Mouse (Mus musculus) stomach, adult 2 months (tissue): ENCODE data around the gene Tasp1. TPM values are rescaled to one million over a fixed set of nuclear protein-coding genes. Genes with fewer than 3 reads are reported as not detected.

Experiments used
- polyA plus RNA-seq: library from polyadenylated mRNA; depleted of rRNA; stranded (reverse); fragments of >200 nt; gene quantifications from 2 replicates; pipeline ENCODE4 v1.2.3, GENCODE M21; 2012; rRNA removed

The Tasp1 gene
- polyA plus RNA-seq, result 1.6 and 2.0 TPM in 2 replicates

DNA sequence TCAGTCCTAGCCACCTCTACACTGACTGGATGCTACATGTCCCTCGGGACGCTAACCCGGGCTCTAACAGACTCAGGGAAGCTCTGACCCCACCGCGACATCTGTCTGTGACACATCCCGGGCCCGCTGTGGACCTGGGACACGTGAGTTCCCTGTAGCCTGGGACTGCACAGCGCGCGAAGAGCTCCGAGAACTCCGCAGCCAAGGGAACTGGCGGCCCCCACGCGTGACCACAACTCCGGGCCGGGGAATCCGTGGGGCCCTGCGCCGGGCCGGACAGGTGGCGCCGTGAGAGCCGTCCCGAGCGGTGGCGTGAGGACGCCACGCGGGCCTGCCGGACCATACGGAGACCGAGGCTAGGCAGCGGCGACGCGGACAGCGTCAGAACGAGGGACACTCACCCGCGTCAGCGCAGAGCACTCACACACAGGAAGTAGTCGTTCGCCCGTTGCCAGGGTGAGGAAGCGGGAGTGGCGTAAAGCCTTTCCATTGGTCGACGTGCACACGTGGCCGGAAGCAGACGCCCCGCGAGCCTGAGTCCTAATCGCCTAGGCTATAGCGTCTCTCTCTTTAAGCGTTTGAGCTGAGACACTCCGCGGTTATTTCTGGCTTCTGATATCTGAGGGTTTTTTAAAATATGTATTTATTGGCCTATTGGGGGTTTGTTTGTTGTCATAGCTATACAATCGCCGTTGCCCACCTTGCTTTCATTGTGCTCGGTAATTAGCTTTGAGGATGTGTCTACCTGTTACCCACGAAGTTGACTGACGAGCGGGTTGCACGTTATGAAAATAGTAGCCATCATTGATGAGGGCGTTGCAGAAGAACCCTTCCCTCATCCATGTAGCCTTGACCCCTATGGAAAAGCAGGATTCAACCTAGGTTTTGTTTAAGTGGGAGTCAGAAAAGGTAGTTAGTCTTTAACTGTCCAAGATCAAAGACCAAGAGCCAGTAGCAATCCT, at the start of gene Tasp1:
TSS of gene Tasp1 (minus strand) at position 453 of the 962 bp plus-strand sequence.

Other genes starting within 250 kb of the Tasp1 start
- gene Gm17374, start 85.2 kb upstream of the Tasp1 start, polyA plus RNA-seq, result not detected in 2 replicates
- gene Esf1, start 103.8 kb upstream of the Tasp1 start, polyA plus RNA-seq, result 0.08 and 0.16 TPM in 2 replicates
- gene Ndufaf5, start 103.8 kb upstream of the Tasp1 start, polyA plus RNA-seq, result 0.62 and 1.2 TPM in 2 replicates